Mouse (Mus musculus) limb, embryonic 13.5 days (tissue): ENCODE measurements around the gene Iqcf6. TPM values are rescaled to one million over a fixed set of nuclear protein-coding genes. Genes with fewer than 3 reads are reported as not detected.

ENCODE experiments used
- ATAC-seq: fragments of 200-750 bp; cut with Nextera tagmentation; 2 replicates; pipeline ENCODE4 v1.8.0; 2017; ENCODE audit warnings: low read depth, moderate number of reproducible peaks, moderate TSS enrichment; ENCODE audit not compliant: low FRiP score
- H3K27ac ChIP-seq: fragments of 300-500 bp; sonication (generic); 2 replicates; pipeline ENCODE4 v1.5.1; 2015; ENCODE audit warnings: inconsistent platforms, mild to moderate bottlenecking, moderate library complexity
- H3K27me3 ChIP-seq: fragments of 300-500 bp; sonication (generic); 2 replicates; pipeline ENCODE4 v1.6.1; 2015; ENCODE audit warnings: mild to moderate bottlenecking, inconsistent platforms
- H3K36me3 ChIP-seq: fragments of 300-500 bp; sonication (generic); 2 replicates; pipeline ENCODE4 v1.6.1; 2015; ENCODE audit warnings: inconsistent platforms, mild to moderate bottlenecking, moderate library complexity
- H3K4me1 ChIP-seq: fragments of 300-500 bp; sonication (generic); 2 replicates; pipeline ENCODE4 v1.6.1; 2015; ENCODE audit warnings: inconsistent platforms
- H3K4me2 ChIP-seq: fragments of 300-500 bp; sonication (generic); replicated peaks from 2 replicates; pipeline ENCODE4 v1.6.1; 2015; ENCODE audit warnings: inconsistent platforms, mild to moderate bottlenecking, moderate library complexity
- H3K4me3 ChIP-seq: fragments of 300-500 bp; sonication (generic); 2 replicates; pipeline ENCODE4 v1.5.1; 2015; ENCODE audit warnings: moderate library complexity, mild to moderate bottlenecking, inconsistent platforms
- H3K9ac ChIP-seq: fragments of 300-500 bp; sonication (generic); 2 replicates; pipeline ENCODE4 v1.6.1; 2015; ENCODE audit warnings: mild to moderate bottlenecking, inconsistent platforms
- H3K9me3 ChIP-seq: fragments of 300-500 bp; sonication (generic); 2 replicates; pipeline ENCODE4 v1.6.1; 2016; ENCODE audit warnings: inconsistent platforms
- WGBS: fragments of 180-500 bp; shearing (Covaris S2); methylation state at CpG from one replicate; pipeline ENCODE4 v1.1.7; 2015; 5-methylcytosine and 5-hydroxymethylcytosine counted together
- polyA plus RNA-seq: library from polyadenylated mRNA; unstranded; fragments of >200 nt; fragmentation: Nextera tagmentation; extraction: Ambion mirVana; gene quantifications from 2 replicates; pipeline ENCODE4 v1.2.1, GENCODE M21; 2015

Gene Iqcf6
- polyA plus RNA-seq, 1 experiment from 2014 or later, result not detected

DNA sequence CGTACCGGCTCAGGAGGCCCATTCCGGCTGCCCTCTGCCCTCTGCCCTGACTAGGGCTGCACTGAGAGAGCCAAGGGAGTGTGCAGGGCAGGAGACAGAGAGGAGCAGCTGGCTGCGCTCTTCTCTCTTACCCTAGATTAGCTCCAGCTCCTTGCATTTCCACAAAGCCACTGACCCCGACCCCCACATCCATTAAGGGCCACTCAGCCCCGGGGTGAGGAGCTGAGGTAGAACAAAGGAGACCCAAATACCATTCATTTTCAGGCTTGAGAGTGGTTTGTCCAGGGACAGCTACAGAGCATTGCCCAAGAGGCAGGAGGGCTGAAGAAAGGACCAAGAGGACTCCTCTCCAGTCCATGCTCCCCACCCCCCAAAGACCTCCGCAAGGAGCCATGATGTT is 33.1 kb downstream of the Iqcf6 start:
- H3K9ac ChIP-seq, result no peak overlapping the region
- H3K4me1 ChIP-seq, result peaks cover 8% of the 10 kb centered on the region
- 78% methylated on average over 7 of the region's 7 CpGs for WGBS
- H3K36me3 ChIP-seq, result peaks cover 67% of the 10 kb centered on the region
- no peak overlapping the region for H3K4me2 ChIP-seq
- no peak for ATAC-seq
- H3K27me3 ChIP-seq, result peaks cover 29% of the 10 kb centered on the region
- H3K4me3 ChIP-seq, result no peak overlapping the region
- H3K27ac ChIP-seq, result no peak overlapping the region
- H3K9me3 ChIP-seq, result no peaks in the 10 kb centered on the region

- Histone ChIP-seq H3K9me3 (no peaks in the 10 kb centered on the region), H3K36me3 (peaks cover 72% of the 10 kb centered on the region), H3K9ac (no peak overlapping the region), H3K4me2 (no peak overlapping the region), H3K4me1 (peaks cover 8% of the 10 kb centered on the region), H3K27me3 (peaks cover 24% of the 10 kb centered on the region), H3K4me3 (no peak overlapping the region), H3K27ac (no peak overlapping the region)
- WGBS, result 95% methylated on average over 1 of the region's 1 CpGs
- ATAC-seq, result no peak
These were observed 33.6 kb downstream of the Iqcf6 start for GRCm38 (mm10) chr9:106659935-106660334.

- no peak overlapping the region for H3K9ac ChIP-seq
- H3K4me3 ChIP-seq, result no peak overlapping the region
- no peaks in the 10 kb centered on the region for H3K27me3 ChIP-seq
- H3K4me1 ChIP-seq, result no peaks in the 10 kb centered on the region
- no peak overlapping the region for H3K4me2 ChIP-seq
- no peak for ATAC-seq
- 79% methylated on average over 6 of the region's 6 CpGs for WGBS
- H3K27ac ChIP-seq, result no peak overlapping the region
- no peaks in the 10 kb centered on the region for H3K9me3 ChIP-seq
- H3K36me3 ChIP-seq, result peaks cover 97% of the 10 kb centered on the region
These were observed 36.8 kb downstream of the Iqcf6 start for GRCm38 (mm10) chr9:106663200-106663599.

DNA sequence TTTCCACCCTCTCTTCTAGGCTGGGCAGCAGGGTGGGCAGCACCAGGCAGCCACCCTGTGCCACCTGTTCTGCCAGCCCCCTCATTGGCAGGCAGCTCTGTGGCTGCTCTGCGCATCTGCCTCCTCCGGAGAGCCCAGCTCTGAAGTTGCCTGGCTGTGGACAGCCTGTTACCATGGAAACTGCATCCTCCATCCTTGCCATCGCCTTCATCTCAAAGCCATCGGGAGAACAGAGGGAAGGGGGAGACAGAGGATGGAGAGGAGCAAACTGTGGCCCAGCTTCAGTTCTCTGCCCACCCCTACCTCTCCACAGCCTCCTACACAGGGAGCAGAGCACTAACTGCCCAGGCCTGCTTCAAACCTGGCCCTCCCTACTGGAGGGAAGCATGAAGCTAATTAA is 38.1 kb downstream of the Iqcf6 start:
- Histone ChIP-seq H3K4me2 (no peak overlapping the region), H3K27me3 (no peaks in the 10 kb centered on the region), H3K36me3 (peaks cover 97% of the 10 kb centered on the region), H3K27ac (no peak overlapping the region), H3K4me3 (no peak overlapping the region), H3K9me3 (no peaks in the 10 kb centered on the region), H3K4me1 (no peaks in the 10 kb centered on the region), H3K9ac (no peak overlapping the region)
- 74% methylated on average over 4 of the region's 4 CpGs for WGBS
- no peak for ATAC-seq

- H3K27me3 ChIP-seq, result no peaks in the 10 kb centered on the region
- H3K9me3 ChIP-seq, result no peaks in the 10 kb centered on the region
- H3K4me1 ChIP-seq, result no peaks in the 10 kb centered on the region
- no peak for ATAC-seq
- H3K36me3 ChIP-seq, result peaks cover 97% of the 10 kb centered on the region
- no peak overlapping the region for H3K4me3 ChIP-seq
- no peak overlapping the region for H3K9ac ChIP-seq
- WGBS, result 68% methylated on average over 6 of the region's 6 CpGs
- H3K27ac ChIP-seq, result no peak overlapping the region
- no peak overlapping the region for H3K4me2 ChIP-seq
These were observed 38.5 kb downstream of the Iqcf6 start for GRCm38 (mm10) chr9:106664856-106665255.

- Histone ChIP-seq H3K4me2 (no peak overlapping the region), H3K36me3 (peaks cover 83% of the 10 kb centered on the region), H3K4me3 (no peak overlapping the region), H3K4me1 (no peaks in the 10 kb centered on the region), H3K9ac (no peak overlapping the region; the same call in 1 of the 2 replicates), H3K27ac (no peak overlapping the region), H3K27me3 (no peaks in the 10 kb centered on the region), H3K9me3 (no peaks in the 10 kb centered on the region)
- ATAC-seq, result no peak
- WGBS, result 84% methylated on average over 2 of the region's 2 CpGs
These were observed 47.5 kb downstream of the Iqcf6 start for GRCm38 (mm10) chr9:106673860-106674259.

DNA sequence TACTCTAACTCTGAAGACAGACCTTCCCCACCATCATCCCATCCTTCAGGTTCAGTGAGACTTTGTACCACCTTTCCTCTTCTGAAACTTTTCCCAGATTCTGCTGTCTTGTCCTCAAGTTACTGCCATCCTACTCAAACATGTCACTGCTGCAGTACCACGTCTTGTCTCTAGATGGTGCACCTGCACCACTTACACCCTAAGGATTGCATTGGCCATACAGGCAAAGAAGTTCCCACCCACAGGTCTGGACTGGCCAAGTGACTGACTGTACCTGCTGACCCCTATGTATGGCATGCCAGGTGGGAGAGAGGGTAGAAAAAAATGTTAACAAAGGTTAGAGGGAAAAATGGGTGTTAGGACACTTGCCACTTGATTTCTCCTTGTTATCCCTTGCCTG is 49.1 kb downstream of the Iqcf6 start:
- Histone ChIP-seq H3K9me3 (no peaks in the 10 kb centered on the region), H3K4me1 (no peaks in the 10 kb centered on the region), H3K9ac (no peak overlapping the region), H3K36me3 (peaks cover 83% of the 10 kb centered on the region), H3K4me2 (no peak overlapping the region), H3K27me3 (no peaks in the 10 kb centered on the region), H3K4me3 (no peak overlapping the region), H3K27ac (no peak overlapping the region)
- ATAC-seq, result peak; percentile 71; the same call in 1 of the 2 replicates
- 0% methylated on average over 1 of the region's 1 CpGs for WGBS

- Histone ChIP-seq H3K27me3 (no peaks in the 10 kb centered on the region), H3K9ac (no peak overlapping the region), H3K27ac (no peak overlapping the region), H3K4me2 (no peak overlapping the region), H3K9me3 (no peaks in the 10 kb centered on the region), H3K36me3 (peaks cover 83% of the 10 kb centered on the region), H3K4me3 (no peak overlapping the region), H3K4me1 (no peaks in the 10 kb centered on the region)
- WGBS, result 67% methylated on average over 9 of the region's 9 CpGs
- 0 out of 2 replicates have a peak, but pooled peaks have one; percentile 41 for ATAC-seq
These were observed 49.6 kb downstream of the Iqcf6 start for GRCm38 (mm10) chr9:106675965-106676364.

DNA sequence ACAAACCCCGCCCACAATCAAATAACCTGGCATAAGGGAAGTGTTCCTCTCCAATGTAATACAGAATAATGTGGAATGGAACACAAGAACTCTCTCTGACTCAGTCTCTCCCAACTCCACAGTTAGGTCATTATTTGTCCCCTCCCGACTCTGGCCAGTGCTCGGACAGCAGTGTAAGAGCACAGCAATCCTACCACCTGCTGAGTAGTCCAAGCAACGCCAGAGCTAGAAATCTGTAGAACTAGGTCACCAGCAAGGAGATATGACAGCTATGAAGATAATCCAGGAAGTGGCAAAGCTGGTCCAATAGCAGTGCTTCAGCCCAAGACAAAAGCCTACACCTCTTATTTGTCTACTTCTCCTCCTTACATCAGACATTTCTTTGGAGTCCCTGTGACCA is 50.2 kb downstream of the Iqcf6 start:
- Histone ChIP-seq H3K4me2 (no peak overlapping the region), H3K9ac (no peak overlapping the region), H3K36me3 (peaks cover 83% of the 10 kb centered on the region), H3K4me3 (no peak overlapping the region), H3K27ac (no peak overlapping the region), H3K27me3 (no peaks in the 10 kb centered on the region), H3K4me1 (no peaks in the 10 kb centered on the region), H3K9me3 (no peaks in the 10 kb centered on the region)
- no peak for ATAC-seq
- WGBS, result 84% methylated on average over 4 of the region's 4 CpGs

Other genes with a start within 250 kb of the Iqcf6 start
- 876 and 951 TPM in 2 replicates for gene Rpl29, start 197.1 kb upstream of the Iqcf6 start, polyA plus RNA-seq
- gene Acy1, start 188.3 kb upstream of the Iqcf6 start, polyA plus RNA-seq, result 48.2 and 51.2 TPM in 2 replicates
- gene Abhd14b, start 179.1 kb upstream of the Iqcf6 start, polyA plus RNA-seq, result 20.1 and 20.5 TPM in 2 replicates
- gene Abhd14a, start 178.9 kb upstream of the Iqcf6 start, polyA plus RNA-seq, result 73.3 and 75.5 TPM in 2 replicates
- gene Pcbp4, start 173.3 kb upstream of the Iqcf6 start, polyA plus RNA-seq, result 129 and 137 TPM in 2 replicates
- 0.57 and 1.0 TPM in 2 replicates for gene Gpr62, start 160.6 kb upstream of the Iqcf6 start, polyA plus RNA-seq
- gene Rrp9, start 150.6 kb upstream of the Iqcf6 start, polyA plus RNA-seq, result 49.0 and 50.2 TPM in 2 replicates
- 2.9 and 3.7 TPM in 2 replicates for gene Parp3, start 149.6 kb upstream of the Iqcf6 start, polyA plus RNA-seq
- gene Iqcf1, start 126.6 kb upstream of the Iqcf6 start, polyA plus RNA-seq, result not detected in 2 replicates
- gene Iqcf5, start 112.0 kb upstream of the Iqcf6 start, polyA plus RNA-seq, result not detected in 2 replicates
- not detected in 2 replicates for gene Iqcf3, start 65.0 kb upstream of the Iqcf6 start, polyA plus RNA-seq
- gene Iqcf4, start 55.6 kb upstream of the Iqcf6 start, polyA plus RNA-seq, result not detected in 2 replicates
- 0.11 TPM in 1 of 2 replicates, not detected in the other for gene Grm2, start 29.5 kb downstream of the Iqcf6 start, polyA plus RNA-seq
- 55.7 and 61.5 TPM in 2 replicates for gene Tex264, start 59.3 kb downstream of the Iqcf6 start, polyA plus RNA-seq
- gene Rad54l2, start 162.6 kb downstream of the Iqcf6 start, polyA plus RNA-seq, result 8.5 and 8.8 TPM in 2 replicates
- 19.3 and 21.8 TPM in 2 replicates for gene Dcaf1, start 195.3 kb downstream of the Iqcf6 start, polyA plus RNA-seq